Mouse (Mus musculus) ES-CJ7 (cell line): ENCODE measurements around the gene Tars2.
"Not testable (repeated sequence)": the region's sequence is repeated elsewhere in the genome, so short reads cannot be mapped to it uniquely, and the experiment has no call there.

Experiments used
- DNase-seq: peaks from one replicate; pipeline ENCODE4 v3.0.0; 2011; ENCODE audit warnings: low read depth, low spot score

The Tars2 gene

DNA sequence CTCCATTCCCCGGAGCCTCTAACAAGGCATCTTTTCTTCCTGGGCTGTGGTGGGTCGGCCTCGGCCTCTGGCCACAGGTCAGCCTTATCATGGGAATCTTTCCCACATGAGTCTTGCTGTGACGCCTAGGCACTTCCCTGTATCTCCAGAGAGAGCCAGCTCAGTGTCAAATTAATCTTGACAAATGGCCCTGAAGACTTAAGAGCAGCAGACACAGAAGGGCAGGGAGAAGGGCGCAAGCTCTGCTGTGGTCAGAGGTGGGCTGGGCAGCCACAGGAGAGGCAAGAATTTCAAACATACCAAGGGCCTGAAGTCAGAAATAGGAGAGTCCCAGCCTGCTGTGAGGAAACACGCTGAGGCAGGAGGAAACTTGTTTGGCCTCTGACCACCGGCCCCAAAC is 63.6 kb downstream of the Tars2 start:
- DNase-seq = no peak

DNA sequence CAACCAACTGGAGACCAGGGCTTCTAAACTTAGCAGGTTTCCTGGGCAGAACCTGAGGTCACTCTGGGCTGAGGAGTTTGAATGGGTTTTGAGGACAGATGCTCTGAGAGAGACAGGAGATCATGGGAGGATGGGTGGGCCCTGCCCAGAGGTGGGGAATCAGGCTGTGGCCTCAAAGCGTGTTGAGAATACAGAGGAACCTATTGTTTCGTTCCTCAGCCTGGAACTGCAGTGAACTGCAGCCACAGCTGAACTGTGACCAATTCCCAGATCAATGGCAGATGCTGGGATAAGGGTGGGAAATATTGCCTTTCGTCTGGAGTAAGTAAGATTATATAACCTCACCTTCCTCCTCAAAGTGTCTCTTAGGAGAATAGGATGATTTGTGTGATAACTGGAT is 64.2 kb downstream of the Tars2 start:
- no peak for DNase-seq

DNA sequence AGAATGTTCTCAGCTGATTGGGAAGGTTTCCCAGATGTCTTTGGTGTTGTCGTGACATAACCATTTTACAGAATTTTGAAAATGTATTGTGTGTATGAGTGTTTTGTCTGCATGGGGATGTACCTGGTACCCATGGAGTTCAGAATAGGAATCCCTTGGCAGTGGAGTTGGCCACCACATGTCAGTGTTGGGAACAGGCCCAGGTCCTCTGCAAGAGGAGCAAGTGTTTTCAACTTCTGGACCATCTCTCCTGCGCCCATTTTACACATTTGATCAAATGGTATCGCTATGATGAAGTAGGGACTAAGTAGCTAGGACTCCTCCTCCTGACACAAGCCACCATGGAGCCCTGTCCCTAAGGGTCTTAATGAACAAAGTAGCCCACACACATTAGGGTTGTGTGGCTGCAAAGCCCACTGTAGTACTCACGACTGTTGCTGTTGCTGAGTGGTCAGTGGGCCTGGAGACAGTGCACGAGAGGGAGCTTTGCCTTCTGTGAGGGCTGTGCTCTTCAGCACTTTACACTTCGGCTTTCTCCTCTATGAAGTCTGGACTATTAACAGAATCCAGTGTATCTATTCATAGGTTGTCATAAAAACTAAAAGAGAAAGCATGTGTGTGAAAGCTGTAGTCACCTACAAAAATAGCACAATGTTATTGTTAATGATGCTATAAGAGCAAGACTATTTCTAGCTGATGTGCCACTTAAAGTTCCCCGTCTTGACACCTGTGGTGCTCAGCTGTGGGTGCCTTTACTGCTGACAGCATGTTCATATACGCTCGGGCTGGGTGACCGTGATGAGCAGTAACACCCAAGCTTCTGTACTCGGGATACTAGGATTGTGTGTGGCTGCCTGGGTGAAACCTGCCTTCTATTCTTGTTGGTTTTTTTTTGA is 65.0 kb downstream of the Tars2 start:
- no peak for DNase-seq

DNA sequence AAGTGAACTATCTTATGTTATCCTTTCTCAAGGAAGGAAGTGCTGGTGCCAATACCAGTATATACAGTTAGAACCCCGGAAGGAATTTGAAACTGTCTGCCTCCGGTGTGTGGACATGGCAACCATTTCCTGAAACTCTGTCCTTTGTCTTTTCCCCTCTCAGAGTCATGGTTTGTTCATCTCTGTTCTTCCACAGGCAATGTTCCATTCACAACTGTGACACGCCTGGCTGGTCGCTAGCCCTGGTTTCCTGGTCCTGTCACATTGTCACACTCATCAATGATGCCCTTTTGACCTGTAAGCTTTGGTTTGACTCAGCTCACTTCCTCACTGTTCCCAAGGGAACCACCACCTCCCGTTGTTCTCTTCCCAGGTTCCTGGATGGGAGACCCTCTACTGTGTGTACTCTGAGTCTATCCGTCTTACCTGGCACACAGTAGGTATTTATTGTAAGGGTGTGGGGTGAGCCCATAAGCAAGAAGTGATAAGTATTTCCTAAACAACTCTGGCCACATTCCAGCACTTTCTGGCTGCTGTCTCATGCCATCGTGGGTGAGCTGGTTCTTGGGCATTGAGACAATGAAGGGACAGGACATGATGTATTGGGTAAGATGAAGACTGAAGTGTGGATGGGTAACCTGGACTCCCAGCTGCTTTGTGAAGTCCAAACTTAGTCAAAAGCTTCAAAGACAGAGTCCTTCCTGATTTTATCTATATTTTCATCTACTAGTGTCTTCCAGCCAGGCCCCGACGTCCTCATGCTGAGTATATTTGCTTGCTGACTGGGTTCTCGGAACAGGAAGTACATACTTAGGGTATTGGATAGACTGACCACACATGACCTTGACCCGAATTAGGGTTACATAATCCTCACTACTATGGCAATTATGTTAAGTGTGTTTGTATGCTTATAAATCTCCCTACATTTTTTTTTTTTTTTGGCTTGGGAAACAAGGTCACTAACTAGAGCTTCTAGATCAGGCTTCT is 65.9 kb downstream of the Tars2 start:
- no peak for DNase-seq

DNA sequence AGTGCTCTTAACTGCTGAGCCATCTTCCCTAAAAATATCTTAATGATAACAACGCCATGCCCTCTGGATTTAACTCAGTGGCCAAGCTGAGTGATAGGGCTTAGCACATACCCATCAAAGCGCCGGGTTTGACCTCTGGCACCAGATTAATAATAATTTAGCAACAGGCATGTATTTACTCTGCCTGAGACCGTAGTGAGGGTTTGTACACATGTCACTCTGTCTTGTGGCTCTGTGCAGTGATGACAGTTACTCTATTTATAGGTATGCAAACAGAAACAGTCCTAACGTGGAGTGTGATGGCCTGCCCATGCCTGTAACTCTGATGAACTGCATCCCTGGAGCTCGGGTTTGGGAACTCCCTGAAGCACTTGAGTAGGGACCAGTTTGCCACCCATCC is 67.3 kb downstream of the Tars2 start:
- no peak for DNase-seq

DNA sequence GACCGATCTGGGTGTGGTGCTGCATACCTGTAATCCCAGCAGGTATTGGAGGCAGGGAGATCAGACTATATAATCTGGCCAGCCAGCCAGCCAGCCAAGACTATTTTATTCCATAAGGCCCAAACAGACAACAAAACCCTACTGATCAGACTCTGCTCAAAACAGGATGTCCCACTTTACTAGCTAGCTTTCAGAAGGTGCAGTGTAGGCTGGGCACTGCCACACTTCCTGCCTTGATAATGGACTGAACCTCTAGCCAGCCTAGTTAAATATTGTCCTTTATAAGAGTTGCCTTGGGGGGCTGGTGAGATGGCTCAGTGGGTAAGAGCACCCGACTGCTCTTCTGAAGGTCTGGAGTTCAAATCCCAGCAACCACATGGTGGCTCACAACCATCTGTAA is 69.5 kb downstream of the Tars2 start:
- DNase-seq = not testable (repeated sequence)
